Mouse (Mus musculus): Measurements from ENCODE around the gene Igfbp3.

The Igfbp3 gene

GRCm38 (mm10) chr11:7212126-7212798 is 1.5 kb downstream of the Igfbp3 start:
- in situ Hi-C loops (cut with MboI, MseI) = no loop called here

GRCm38 (mm10) chr11:7211211-7211610 is 2.5 kb downstream of the Igfbp3 start:
- in situ Hi-C loops (cut with MboI, MseI) = no loop called here

GRCm38 (mm10) chr11:7210343-7210742 is 3.4 kb downstream of the Igfbp3 start:
- in situ Hi-C loops (cut with MboI, MseI) = no loop called here

GRCm38 (mm10) chr11:7203846-7204245 is 9.9 kb downstream of the Igfbp3 start:
- in situ Hi-C loops (cut with MboI, MseI) = loop anchor here (5.0 kb wide), 1 partner anchor 1038 kb away; no protein-coding TSS in a partner anchor

- in situ Hi-C loops (cut with MboI, MseI) = loop anchor here (5.0 kb wide), 1 partner anchor 1040 kb away; no protein-coding TSS in a partner anchor
Measured at GRCm38 (mm10) chr11:7202206-7202605, 11.5 kb downstream of the Igfbp3 start.

GRCm38 (mm10) chr11:7200393-7200783 is 13.3 kb downstream of the Igfbp3 start:
- in situ Hi-C loops (cut with MboI, MseI) = loop anchor here (5.0 kb wide), 1 partner anchor 1042 kb away; no protein-coding TSS in a partner anchor

GRCm38 (mm10) chr11:7199736-7200392 is 13.9 kb downstream of the Igfbp3 start:
- in situ Hi-C loops (cut with MboI, MseI) = loop anchor here (5.0 kb wide), 1 partner anchor 1042 kb away; no protein-coding TSS in a partner anchor

GRCm38 (mm10) chr11:7198481-7199256 is 15.1 kb downstream of the Igfbp3 start:
- in situ Hi-C loops (cut with MboI, MseI) = no loop called here

GRCm38 (mm10) chr11:7198006-7198405 is 15.7 kb downstream of the Igfbp3 start:
- in situ Hi-C loops (cut with MboI, MseI) = no loop called here

GRCm38 (mm10) chr11:7197491-7197941 is 16.2 kb downstream of the Igfbp3 start, which contains the start of gene Igfbp1:
TSS of gene Igfbp1 (plus strand) at chr11:7197782.
- in situ Hi-C loops (cut with MboI, MseI) = no loop called here

GRCm38 (mm10) chr11:7195312-7195685 is 18.4 kb downstream of the Igfbp3 start:
- in situ Hi-C loops (cut with MboI, MseI) = no loop called here

- in situ Hi-C loops (cut with MboI, MseI) = no loop called here
Measured at GRCm38 (mm10) chr11:7194432-7195311, 19.1 kb downstream of the Igfbp3 start.

- in situ Hi-C loops (cut with MboI, MseI) = no loop called here
Measured at GRCm38 (mm10) chr11:7193134-7193533, 20.6 kb downstream of the Igfbp3 start.

GRCm38 (mm10) chr11:7192710-7193109 is 21.0 kb downstream of the Igfbp3 start:
- in situ Hi-C loops (cut with MboI, MseI) = no loop called here

GRCm38 (mm10) chr11:7188469-7188868 is 25.3 kb downstream of the Igfbp3 start, which contains the start of gene Gm11985:
TSS of gene Gm11985 (minus strand) at chr11:7188569.
- in situ Hi-C loops (cut with MboI, MseI) = no loop called here

GRCm38 (mm10) chr11:7187472-7187871 is 26.3 kb downstream of the Igfbp3 start:
- in situ Hi-C loops (cut with MboI, MseI) = no loop called here

GRCm38 (mm10) chr11:7184420-7184819 is 29.3 kb downstream of the Igfbp3 start:
- in situ Hi-C loops (cut with MboI, MseI) = no loop called here

- in situ Hi-C loops (cut with MboI, MseI) = no loop called here
Measured at GRCm38 (mm10) chr11:7182409-7183042, 31.2 kb downstream of the Igfbp3 start.

GRCm38 (mm10) chr11:7179276-7179675 is 34.4 kb downstream of the Igfbp3 start:
- in situ Hi-C loops (cut with MboI, MseI) = no loop called here

- in situ Hi-C loops (cut with MboI, MseI) = no loop called here
Measured at GRCm38 (mm10) chr11:7178724-7179123, 35.0 kb downstream of the Igfbp3 start.

- in situ Hi-C loops (cut with MboI, MseI) = no loop called here
Measured at GRCm38 (mm10) chr11:7173664-7174063, 40.1 kb downstream of the Igfbp3 start.

All from T-helper 2 cell (primary cell).